ENCODE assay signal across 10 mouse cellular contexts in genomic region chr19:57198531-57198930, GRCm38 (mm10).
DNase-seq lines count a peak whose midpoint lies in the region; ATAC-seq and TF ChIP-seq lines count a peak whose summit lies in the region.
"Had no signal": no experiment of that assay in that cellular context is flagged by ENCODE, and none has a peak within 500 bp of the region (broad histone marks: within the 10 kb centered on the region; RNA-seq: fewer than 3 reads in every experiment).

No protein-coding gene starts in this region.

- peak; percentile 11 for TF ChIP-seq POLR2A in myocyte (IDR thresholded peaks at IDR 0.05; ENCODE audit: insufficient read length, low read depth)
- no peak for TF ChIP-seq POLR2A in lung, adult 2 months (IDR thresholded peaks at IDR 0.05; ENCODE audit: borderline replicate concordance, extremely low read depth, low read depth, low read length)

- peaks cover 33% of the 10 kb centered on the region for H3K4me1 ChIP-seq in embryonic facial prominence, embryonic 12.5 days
- H3K4me1 ChIP-seq in embryonic facial prominence, embryonic 10.5 days = peaks cover 53% of the 10 kb centered on the region
- peaks cover 40% of the 10 kb centered on the region for H3K4me1 ChIP-seq in embryonic facial prominence, embryonic 15.5 days
- peaks cover 28% of the 10 kb centered on the region for H3K4me1 ChIP-seq in lung, adult 2 months (ENCODE audit: control insufficient read depth, insufficient read depth, low read length)

- intact Hi-C loops in left cerebral cortex, adult 2 months (cut with DNase I) = loop anchor here (2.0 kb wide), 3 partner anchors 34 to 76 kb away; no protein-coding TSS in a partner anchor
- intact Hi-C loops in left cerebral cortex, postnatal 4 days (cut with DNase I) = loop anchor here (10.0 kb wide), 1 partner anchor 116 kb away; the partner anchor contains the start of gene Ablim1

- TF ChIP-seq CTCF in left cerebral cortex, adult 2 months (IDR thresholded peaks at IDR 0.05) = no peak
- no peak for TF ChIP-seq CTCF in lung, adult 2 months (IDR thresholded peaks at IDR 0.05; ENCODE audit: insufficient read depth, low read length)

- no peak for DNase-seq in embryonic facial prominence, embryonic 10.5 days (ENCODE audit: low spot score)
- DNase-seq in left cerebral cortex, adult 2 months (ENCODE audit: extremely low spot score in 1 of 2, low spot score in 2 of 2) = peak; percentile 35 to 50
- no peak for DNase-seq in left cerebral cortex, postnatal 4 days
- DNase-seq in lung, adult 2 months = no peak

- H3K27ac ChIP-seq in embryonic facial prominence, embryonic 12.5 days = no peak overlapping the region
- H3K27ac ChIP-seq in embryonic facial prominence, embryonic 10.5 days (replicated peaks) = no peak overlapping the region
- H3K27ac ChIP-seq in left cerebral cortex, adult 2 months = peak overlapping the region; percentile 90
- peak overlapping the region; percentile 51 for H3K27ac ChIP-seq in embryonic facial prominence, embryonic 15.5 days (replicated peaks)
- H3K27ac ChIP-seq: limb, embryonic 13.5 days had no signal

- no peaks in the 10 kb centered on the region for H3K9me3 ChIP-seq in embryonic facial prominence, embryonic 12.5 days
- H3K9me3 ChIP-seq in embryonic facial prominence, embryonic 10.5 days = no peaks in the 10 kb centered on the region
- H3K9me3 ChIP-seq in embryonic facial prominence, embryonic 15.5 days (replicated peaks) = no peaks in the 10 kb centered on the region
- H3K9me3 ChIP-seq: limb, embryonic 13.5 days had no signal

- no peaks in the 10 kb centered on the region for H3K36me3 ChIP-seq in embryonic facial prominence, embryonic 12.5 days
- H3K36me3 ChIP-seq in embryonic facial prominence, embryonic 10.5 days (replicated peaks) = no peaks in the 10 kb centered on the region
- no peaks in the 10 kb centered on the region for H3K36me3 ChIP-seq in embryonic facial prominence, embryonic 15.5 days
- no peaks in the 10 kb centered on the region for H3K36me3 ChIP-seq in myocyte (ENCODE audit: control insufficient read depth, insufficient read depth)
- H3K36me3 ChIP-seq: limb, embryonic 13.5 days had no signal

- 63% methylated on average over 12 of the region's 12 CpGs for WGBS in embryonic facial prominence, embryonic 12.5 days
- 66% methylated on average over 12 of the region's 12 CpGs for WGBS in embryonic facial prominence, embryonic 10.5 days
- 36% methylated on average over 12 of the region's 12 CpGs for WGBS in embryonic facial prominence, embryonic 15.5 days
- 51% methylated on average over 12 of the region's 12 CpGs for WGBS in lung, adult 2 months

- no peak overlapping the region for H3K9ac ChIP-seq in embryonic facial prominence, embryonic 12.5 days
- no peak overlapping the region for H3K9ac ChIP-seq in embryonic facial prominence, embryonic 15.5 days
- H3K9ac ChIP-seq: limb, embryonic 13.5 days had no signal

- no peak overlapping the region for H3ac ChIP-seq in myocyte (ENCODE audit: control insufficient read depth, insufficient read length)

- no peak overlapping the region for H3K4me2 ChIP-seq in embryonic facial prominence, embryonic 12.5 days (replicated peaks)
- no peak overlapping the region; the same call in 1 of the 2 replicates for H3K4me2 ChIP-seq in embryonic facial prominence, embryonic 15.5 days (replicated peaks)
- H3K4me2 ChIP-seq in myocyte (ENCODE audit: low read depth) = peak overlapping the region; percentile 79

- H3K4me3 ChIP-seq in embryonic facial prominence, embryonic 12.5 days = no peak overlapping the region
- H3K4me3 ChIP-seq in embryonic facial prominence, embryonic 10.5 days = no peak overlapping the region
- peak overlapping the region; percentile 60; the same call in 1 of the 2 replicates for H3K4me3 ChIP-seq in left cerebral cortex, adult 2 months
- no peak overlapping the region for H3K4me3 ChIP-seq in embryonic facial prominence, embryonic 15.5 days (replicated peaks)
- peak overlapping the region; percentile 29 for H3K4me3 ChIP-seq in myocyte
- H3K4me3 ChIP-seq in lung, adult 2 months (replicated peaks; ENCODE audit: extremely low read depth, low read depth, low read length) = no peak overlapping the region
- H3K4me3 ChIP-seq: limb, embryonic 13.5 days had no signal

- H3K27me3 ChIP-seq in embryonic facial prominence, embryonic 12.5 days = peaks cover 55% of the 10 kb centered on the region
- peaks cover 53% of the 10 kb centered on the region for H3K27me3 ChIP-seq in embryonic facial prominence, embryonic 10.5 days (replicated peaks; ENCODE audit: low read depth, poor library complexity, severe bottlenecking)
- peaks cover 25% of the 10 kb centered on the region for H3K27me3 ChIP-seq in embryonic facial prominence, embryonic 15.5 days
- no peaks in the 10 kb centered on the region for H3K27me3 ChIP-seq in myocyte (ENCODE audit: control insufficient read depth, insufficient read depth, insufficient read length)

- H3K79me2 ChIP-seq in myocyte (ENCODE audit: control insufficient read depth, insufficient read depth) = peaks cover 4% of the 10 kb centered on the region

- ATAC-seq in embryonic facial prominence, embryonic 12.5 days (ENCODE audit: insufficient number of reproducible peaks, insufficient read depth, low FRiP score, low TSS enrichment) = 0 out of 2 replicates have a peak, but pooled peaks have one; percentile 12
- no peak for ATAC-seq in embryonic facial prominence, embryonic 15.5 days (ENCODE audit: insufficient number of reproducible peaks, low FRiP score, low TSS enrichment, low read depth)
- no peak for ATAC-seq in erythroid progenitor cell, adult 5-6 weeks (replicated peaks; ENCODE audit: low FRiP score, poor library complexity, severe bottlenecking)
- ATAC-seq: inflammation-experienced regulatory T-cells, adult 6 months had no signal

TF ChIP-seq in myocyte, 11 proteins besides CTCF, POLR2A, EP300 and RAD21:
- TF ChIP-seq MYOG (IDR thresholded peaks at IDR 0.05; ENCODE audit: control insufficient read depth in 1 of 3, insufficient read depth in 1 of 3, insufficient read length in 2 of 3, low read depth in 2 of 3) = peak in 2 of 3 experiments; percentile 39 to 88
- no peak for TF ChIP-seq REST (IDR thresholded peaks at IDR 0.05; ENCODE audit: insufficient read depth, insufficient read length)
- peak in 2 of 3 experiments; percentile 54 to 78 for TF ChIP-seq MYOD1 (IDR thresholded peaks at IDR 0.05; ENCODE audit: control insufficient read depth in 1 of 3, insufficient read length in 2 of 3, low read depth in 2 of 3)
- no peak for TF ChIP-seq USF1 (IDR thresholded peaks at IDR 0.05; ENCODE audit: low read depth)
- TF ChIP-seq TCF3 (IDR thresholded peaks at IDR 0.05; ENCODE audit: insufficient read length, low read depth) = no peak
- TF ChIP-seq TCF12 (IDR thresholded peaks at IDR 0.05; ENCODE audit: insufficient read depth, poor library complexity, severe bottlenecking) = peak; percentile 42
- TF ChIP-seq E2F4 (IDR thresholded peaks at IDR 0.05; ENCODE audit: insufficient read depth) = no peak
- 0 out of 2 replicates have a peak, but pooled peaks have one; percentile 22 for TF ChIP-seq CEBPB (IDR thresholded peaks at IDR 0.05; ENCODE audit: insufficient read depth, poor library complexity, severe bottlenecking)
- TF ChIP-seq SRF (IDR thresholded peaks at IDR 0.05; ENCODE audit: control insufficient read depth, insufficient read length, low read depth) = no peak
- TF ChIP-seq POLR2AphosphoS2 (IDR thresholded peaks at IDR 0.05; ENCODE audit: insufficient read length, low read depth) = no peak
- no peak for TF ChIP-seq MAX (IDR thresholded peaks at IDR 0.05; ENCODE audit: low read depth)

Comparison
In these comparisons a context has a peak if more than half of its experiments do, and no peak if none do; other contexts are left out.
1. H3K27ac ChIP-seq: peak in left cerebral cortex, adult 2 months (single experiment) and embryonic facial prominence, embryonic 15.5 days (single experiment); none in embryonic facial prominence, embryonic 12.5 days (single experiment) and embryonic facial prominence, embryonic 10.5 days (single experiment).
2. DNase-seq: peak in left cerebral cortex, adult 2 months (2 of 2); none in embryonic facial prominence, embryonic 10.5 days (single experiment), left cerebral cortex, postnatal 4 days (single experiment) and lung, adult 2 months (single experiment).
3. H3K4me3 ChIP-seq: peak in left cerebral cortex, adult 2 months (single experiment) and myocyte (single experiment); none in embryonic facial prominence, embryonic 12.5 days (single experiment), embryonic facial prominence, embryonic 10.5 days (single experiment), embryonic facial prominence, embryonic 15.5 days (single experiment) and lung, adult 2 months (single experiment).